Mouse (Mus musculus) intestine, embryonic 14.5 days (tissue): ENCODE measurements at regions not wholly inside any gene's neighbourhood (a gene's known extent, or its start where the extent isn't known, plus 50 kb on each side); places are given as distances from the start of the nearest gene placed in this dataset.

ENCODE experiments used
- ATAC-seq: fragments of 200-750 bp; cut with Nextera tagmentation; replicated peaks from 2 replicates; pipeline ENCODE4 v1.8.0; 2017; ENCODE audit warnings: low read depth, moderate number of reproducible peaks, moderate TSS enrichment, moderate library complexity; ENCODE audit not compliant: low FRiP score, low TSS enrichment
- DNase-seq: peaks from one replicate; pipeline ENCODE4 v3.0.0-alpha.2; 2018; ENCODE audit warnings: low spot score
- H3K27ac ChIP-seq: fragments of 300-500 bp; sonication (generic); 2 replicates; pipeline ENCODE4 v1.5.1; 2014; ENCODE audit warnings: low read depth, mild to moderate bottlenecking, control low read depth
- H3K27me3 ChIP-seq: fragments of 300-500 bp; sonication (generic); replicated peaks from 2 replicates; pipeline ENCODE4 v1.6.1; 2014; ENCODE audit warnings: low read length, control low read depth; ENCODE audit not compliant: control insufficient read depth, insufficient read depth
- H3K36me3 ChIP-seq: fragments of 300-500 bp; sonication (generic); 2 replicates; pipeline ENCODE4 v1.6.1; 2014; ENCODE audit warnings: low read length, control low read depth; ENCODE audit not compliant: control insufficient read depth, insufficient read depth
- H3K4me1 ChIP-seq: fragments of 300-500 bp; sonication (generic); replicated peaks from 2 replicates; pipeline ENCODE4 v1.6.1; 2014; ENCODE audit warnings: low read length, control low read depth, mixed read lengths; ENCODE audit not compliant: control insufficient read depth, insufficient read depth
- H3K4me2 ChIP-seq: fragments of 300-500 bp; sonication (generic); 2 replicates; pipeline ENCODE4 v1.6.1; 2014; ENCODE audit warnings: low read length
- H3K4me3 ChIP-seq: fragments of 300-500 bp; sonication (generic); 2 replicates; pipeline ENCODE4 v1.5.1; 2014; ENCODE audit warnings: low read depth, low read length, control low read depth, mixed read lengths
- H3K9ac ChIP-seq: fragments of 300-500 bp; sonication (generic); 2 replicates; pipeline ENCODE4 v1.6.1; 2014; ENCODE audit warnings: mild to moderate bottlenecking, low read length
- H3K9me3 ChIP-seq: fragments of 300-500 bp; sonication (generic); 2 replicates; pipeline ENCODE4 v1.6.1; 2016; ENCODE audit warnings: low read length, control low read depth; ENCODE audit not compliant: control insufficient read depth
- WGBS: fragments of 180-500 bp; shearing (Covaris S2); extraction: QIAGEN DNeasy Blood & Tissue Kit; methylation state at CpG from one replicate; pipeline ENCODE4 v1.1.7; 2014; 5-methylcytosine and 5-hydroxymethylcytosine counted together

DNA sequence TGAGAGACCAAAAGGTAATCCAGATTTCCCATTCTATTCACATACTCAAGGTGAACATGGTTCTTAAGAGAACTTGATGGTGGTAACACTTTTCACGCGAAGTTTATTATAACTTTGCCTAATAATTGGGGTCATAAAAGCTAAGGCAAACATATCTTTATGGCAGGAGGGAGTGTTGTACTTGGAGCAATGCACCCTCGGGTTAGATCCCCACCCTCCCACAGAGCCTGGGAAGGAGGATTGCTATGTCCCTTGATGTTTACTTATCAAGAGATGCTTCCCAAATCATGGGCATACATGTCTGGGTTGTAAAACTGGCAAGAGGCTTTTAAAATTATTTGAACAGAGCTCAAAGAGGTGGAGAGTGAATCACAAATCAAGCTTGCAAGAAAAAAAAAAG, 180.5 kb downstream of the Ppp1r3a start:
- Histone ChIP-seq H3K27ac (no peak overlapping the region), H3K4me1 (no peaks in the 10 kb centered on the region), H3K27me3 (no peaks in the 10 kb centered on the region), H3K9ac (no peak overlapping the region), H3K4me3 (no peak overlapping the region), H3K9me3 (no peaks in the 10 kb centered on the region), H3K4me2 (no peak overlapping the region), H3K36me3 (no peaks in the 10 kb centered on the region)
- ATAC-seq: peak; percentile 76; the same call in 1 of the 2 replicates
- 53% methylated on average over 3 of the region's 3 CpGs for WGBS
- DNase-seq: no peak

DNA sequence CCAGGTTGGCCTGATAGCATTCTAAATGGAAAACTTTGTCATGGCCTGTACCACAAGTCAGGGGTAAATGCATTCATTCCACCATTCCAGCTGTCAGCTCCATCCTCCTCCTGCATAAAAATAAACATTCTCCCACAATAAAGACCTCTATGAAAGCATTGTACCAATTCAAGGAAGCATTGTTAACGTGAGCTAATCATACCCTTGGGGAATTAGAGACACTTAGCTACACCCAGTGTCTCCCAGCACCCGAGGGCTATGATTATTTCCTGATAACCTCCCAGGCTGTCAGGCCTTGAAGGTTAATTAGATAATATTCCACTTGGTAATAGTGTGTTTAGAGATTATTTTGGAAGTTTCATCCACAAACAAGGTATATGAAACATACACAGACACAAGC, 182.1 kb downstream of the Ppp1r3a start:
- Histone ChIP-seq H3K27me3 (no peaks in the 10 kb centered on the region), H3K9ac (no peak overlapping the region), H3K27ac (no peak overlapping the region), H3K4me1 (no peaks in the 10 kb centered on the region), H3K4me2 (no peak overlapping the region), H3K36me3 (no peaks in the 10 kb centered on the region), H3K9me3 (no peaks in the 10 kb centered on the region), H3K4me3 (no peak overlapping the region)
- WGBS: 48% methylated on average over 2 of the region's 2 CpGs
- DNase-seq (no peak), ATAC-seq (no peak)

DNA sequence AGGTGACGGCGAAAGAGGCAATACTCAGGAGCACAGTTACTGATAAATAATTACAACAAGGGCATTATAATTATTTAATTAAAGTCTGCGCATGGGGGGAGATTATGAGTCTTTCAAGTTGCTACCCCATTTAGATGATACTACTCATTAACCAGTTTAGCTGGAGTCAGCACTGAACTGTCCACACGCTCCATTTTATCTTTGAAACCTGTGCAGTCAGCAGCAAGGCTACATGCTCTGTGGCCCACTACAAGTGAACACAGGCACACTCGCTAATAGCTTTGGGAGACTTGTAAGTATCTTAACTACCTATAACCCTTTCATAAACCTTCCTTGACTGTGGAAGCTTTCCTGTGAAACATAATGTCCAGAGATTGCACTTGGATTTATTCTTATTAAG, 214.7 kb downstream of the Ppp1r3a start:
- WGBS: 90% methylated on average over 5 of the region's 5 CpGs
- H3K9me3 ChIP-seq: no peaks in the 10 kb centered on the region
- H3K27ac ChIP-seq: no peak overlapping the region
- no peaks in the 10 kb centered on the region for H3K36me3 ChIP-seq
- no peaks in the 10 kb centered on the region for H3K4me1 ChIP-seq
- no peak for ATAC-seq
- DNase-seq: no peak
- H3K4me2 ChIP-seq: no peak overlapping the region
- no peak overlapping the region for H3K9ac ChIP-seq
- no peak overlapping the region for H3K4me3 ChIP-seq
- H3K27me3 ChIP-seq: no peaks in the 10 kb centered on the region

DNA sequence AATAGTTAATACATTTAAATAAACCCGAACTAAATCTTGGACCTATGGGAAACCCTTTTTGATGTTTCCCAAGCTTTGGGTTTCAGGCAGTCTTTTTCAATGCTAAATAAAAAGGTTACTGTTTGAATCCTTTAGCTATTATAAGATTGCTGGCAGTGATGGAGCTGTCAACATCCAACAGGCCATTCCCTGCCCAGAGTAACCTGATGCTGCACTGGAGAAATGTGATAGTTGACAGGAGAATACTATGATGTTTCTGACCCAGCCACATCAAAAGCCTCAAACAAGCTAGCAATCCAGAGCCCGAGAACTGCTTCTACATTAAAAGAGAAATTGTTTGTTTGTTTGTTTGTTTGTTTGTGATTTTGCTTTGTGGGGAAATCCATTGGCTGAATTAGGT, 226.0 kb downstream of the Ppp1r3a start:
- Histone ChIP-seq H3K36me3 (no peaks in the 10 kb centered on the region), H3K9ac (no peak overlapping the region), H3K9me3 (no peaks in the 10 kb centered on the region), H3K4me2 (no peak overlapping the region), H3K4me1 (no peaks in the 10 kb centered on the region), H3K27me3 (no peaks in the 10 kb centered on the region), H3K27ac (no peak overlapping the region), H3K4me3 (no peak overlapping the region)
- DNase-seq (no peak), ATAC-seq (no peak)
- WGBS: 56% methylated on average over 2 of the region's 2 CpGs

DNA sequence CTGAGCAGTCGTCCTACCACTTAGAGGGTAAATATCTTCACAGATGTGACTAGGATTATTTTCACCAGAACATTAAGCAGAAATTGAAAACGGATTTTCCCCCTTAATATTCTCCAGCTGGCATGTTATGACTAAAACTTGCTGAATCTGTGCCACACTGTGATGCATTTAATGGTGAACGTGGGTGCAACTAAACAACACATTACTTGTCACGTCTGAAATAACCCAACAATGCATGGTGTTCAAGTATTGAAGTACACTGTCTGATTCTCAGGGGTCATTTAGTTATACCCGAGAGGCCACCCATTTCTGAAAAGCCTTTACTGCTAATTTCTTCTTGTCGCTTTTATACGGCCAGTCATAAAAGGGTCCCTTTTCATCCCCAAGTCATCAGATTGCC, 226.5 kb downstream of the Ppp1r3a start:
- no peak overlapping the region for H3K9ac ChIP-seq
- no peaks in the 10 kb centered on the region for H3K4me1 ChIP-seq
- H3K36me3 ChIP-seq: no peaks in the 10 kb centered on the region
- WGBS: 62% methylated on average over 7 of the region's 7 CpGs
- no peak overlapping the region for H3K4me3 ChIP-seq
- no peak for ATAC-seq
- no peaks in the 10 kb centered on the region for H3K9me3 ChIP-seq
- no peak for DNase-seq
- H3K27me3 ChIP-seq: no peaks in the 10 kb centered on the region
- no peak overlapping the region for H3K4me2 ChIP-seq
- H3K27ac ChIP-seq: no peak overlapping the region

DNA sequence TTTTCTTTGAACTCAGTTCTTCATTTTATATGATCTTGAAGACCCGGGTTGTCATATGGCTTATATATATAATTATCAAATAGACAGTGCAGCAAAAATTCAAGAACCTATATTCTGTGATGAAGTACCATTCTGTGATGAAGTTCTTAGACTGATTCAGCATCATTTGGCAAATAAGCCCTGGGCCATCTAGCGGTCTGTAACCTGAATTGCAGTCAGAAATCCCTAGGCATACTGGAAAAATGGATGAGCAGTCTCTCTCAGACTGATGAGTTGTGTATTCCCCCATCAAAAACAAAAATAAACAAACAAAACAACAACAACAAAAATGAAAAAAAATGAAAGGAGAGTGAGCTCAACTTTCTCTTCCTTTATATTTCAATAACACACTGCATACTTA, 232.3 kb downstream of the Ppp1r3a start:
- no peak overlapping the region for H3K27ac ChIP-seq
- no peaks in the 10 kb centered on the region for H3K27me3 ChIP-seq
- ATAC-seq: no peak
- 29% methylated on average over 2 of the region's 2 CpGs for WGBS
- H3K4me2 ChIP-seq: no peak overlapping the region
- no peak for DNase-seq
- H3K9ac ChIP-seq: no peak overlapping the region
- H3K9me3 ChIP-seq: no peaks in the 10 kb centered on the region
- no peaks in the 10 kb centered on the region for H3K36me3 ChIP-seq
- no peak overlapping the region for H3K4me3 ChIP-seq
- H3K4me1 ChIP-seq: no peaks in the 10 kb centered on the region

DNA sequence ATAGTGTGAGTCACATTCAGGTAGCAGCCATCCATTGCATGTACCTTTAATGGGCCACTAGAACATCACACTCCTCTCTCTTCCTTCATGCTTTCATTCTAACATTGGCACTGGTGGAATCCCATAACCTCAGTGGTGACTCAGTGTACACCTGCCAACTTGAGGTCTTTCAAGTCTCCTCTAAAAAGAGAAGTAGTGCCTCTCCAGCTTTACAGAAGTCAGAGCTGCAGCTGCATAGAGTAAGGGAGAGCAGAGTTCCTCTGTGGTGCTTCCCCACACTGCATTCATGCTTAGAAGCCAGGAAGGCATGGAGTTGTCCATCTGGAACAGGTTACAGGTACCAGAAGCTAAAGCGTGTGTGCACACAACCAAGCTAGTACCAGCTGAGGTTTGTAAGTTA, 233.8 kb downstream of the Ppp1r3a start:
- no peak for ATAC-seq
- H3K4me1 ChIP-seq: no peaks in the 10 kb centered on the region

DNA sequence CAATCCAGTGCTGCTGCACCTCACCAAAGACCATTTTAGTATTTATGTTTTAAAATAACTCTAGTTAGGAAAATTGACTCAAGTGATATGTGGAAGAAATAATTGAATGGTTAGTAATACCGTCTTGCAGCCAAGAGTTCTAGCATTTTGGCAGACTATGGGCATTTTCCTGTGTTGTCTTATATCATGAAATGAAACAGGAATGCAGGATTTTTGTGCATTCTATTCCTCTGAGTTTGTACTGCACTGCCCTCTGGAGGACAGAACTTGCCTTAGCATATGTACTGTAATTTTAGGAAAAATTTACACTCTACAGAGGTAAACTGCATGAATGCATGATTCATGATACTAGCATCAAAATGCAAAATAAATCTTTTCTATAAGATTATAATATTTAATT, 250.9 kb downstream of the Ppp1r3a start:
- H3K9ac ChIP-seq: no peak overlapping the region
- ATAC-seq (no peak; the same call in 1 of the 2 replicates), DNase-seq (peak; percentile 60)
- H3K4me2 ChIP-seq: no peak overlapping the region
- no peak overlapping the region for H3K27ac ChIP-seq
- H3K9me3 ChIP-seq: no peaks in the 10 kb centered on the region
- H3K36me3 ChIP-seq: no peaks in the 10 kb centered on the region
- no peaks in the 10 kb centered on the region for H3K4me1 ChIP-seq
- H3K27me3 ChIP-seq: no peaks in the 10 kb centered on the region
- no peak overlapping the region for H3K4me3 ChIP-seq
- WGBS: 19% methylated on average over 1 of the region's 1 CpGs

More for the DNA sequence above, 233.8 kb downstream of the Ppp1r3a start:
- no peak overlapping the region for H3K4me3 ChIP-seq
- H3K27ac ChIP-seq: no peak overlapping the region
- no peaks in the 10 kb centered on the region for H3K36me3 ChIP-seq
- WGBS: 87% methylated on average over 1 of the region's 1 CpGs
- H3K9me3 ChIP-seq: no peaks in the 10 kb centered on the region
- DNase-seq: no peak
- H3K27me3 ChIP-seq: no peaks in the 10 kb centered on the region
- no peak overlapping the region for H3K9ac ChIP-seq
- H3K4me2 ChIP-seq: no peak overlapping the region

DNA sequence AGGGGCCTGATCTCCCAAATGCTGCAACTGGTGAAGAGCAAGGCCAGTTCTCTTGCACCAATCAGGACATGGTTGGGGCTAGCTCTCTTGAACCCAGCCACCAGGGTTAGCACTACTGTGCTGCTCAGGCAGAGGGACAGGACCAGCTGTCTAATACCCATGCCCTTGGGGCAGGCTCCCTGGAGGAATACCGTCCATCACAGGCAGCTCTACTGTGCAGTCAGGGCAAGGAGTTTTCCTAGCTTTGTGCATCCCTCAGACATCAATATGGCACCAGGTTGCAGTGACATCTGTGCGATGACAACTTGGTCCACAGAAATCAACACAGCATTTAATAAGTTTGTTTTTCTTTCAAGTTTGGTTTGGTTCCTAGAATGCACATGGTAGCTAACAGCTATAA, 254.4 kb downstream of the Ppp1r3a start:
- Histone ChIP-seq H3K4me1 (no peaks in the 10 kb centered on the region), H3K27me3 (no peaks in the 10 kb centered on the region), H3K4me2 (no peak overlapping the region), H3K27ac (no peak overlapping the region), H3K9me3 (no peaks in the 10 kb centered on the region), H3K9ac (no peak overlapping the region), H3K4me3 (no peak overlapping the region), H3K36me3 (no peaks in the 10 kb centered on the region)
- ATAC-seq (no peak), DNase-seq (no peak)
- 92% methylated on average over 2 of the region's 2 CpGs for WGBS
